Mouse (Mus musculus) bone marrow, adult 2 months (tissue): Measurements from ENCODE around the gene Plagl2. TPM values are rescaled to one million over a fixed set of nuclear protein-coding genes. Genes with fewer than 3 reads are reported as not detected.

Experiments used
- H3K27ac ChIP-seq: fragments of 200-500 bp; 2 replicates; pipeline ENCODE4 v1.5.1; 2012; ENCODE audit warnings: low read depth, mild to moderate bottlenecking, control low read depth, inconsistent platforms, low read length; ENCODE audit not compliant: control insufficient read depth, poor library complexity, insufficient read depth
- H3K4me1 ChIP-seq: fragments of 200-500 bp; 2 replicates; pipeline ENCODE4 v1.6.1; 2011; ENCODE audit warnings: low read length; ENCODE audit not compliant: control insufficient read depth, insufficient read depth
- H3K4me3 ChIP-seq: fragments of 200-500 bp; replicated peaks from 2 replicates; pipeline ENCODE3; 2011; ENCODE audit warnings: mild to moderate bottlenecking, low read depth, low read length, control low read depth; ENCODE audit not compliant: control insufficient read depth
- CTCF ChIP-seq: fragments of 200-500 bp; IDR thresholded peaks from 2 replicates; pipeline ENCODE4 v1.5.1; 2011; ENCODE audit warnings: low read length, control low read depth; ENCODE audit not compliant: control insufficient read depth, insufficient read depth
- POLR2A ChIP-seq: fragments of 200-500 bp; IDR thresholded peaks from 2 replicates; pipeline ENCODE4 v1.6.1; 2011; ENCODE audit warnings: low read depth, mild to moderate bottlenecking, control low read depth, low read length, borderline replicate concordance; ENCODE audit not compliant: control insufficient read depth
- WGBS: fragments of 180-500 bp; shearing (Covaris S2); methylation state at CpG from one replicate; pipeline ENCODE4 v1.1.7; 2018; 5-methylcytosine and 5-hydroxymethylcytosine counted together
- polyA plus RNA-seq: library from polyadenylated mRNA; stranded (reverse); fragments of >200 nt; gene quantifications from 2 replicates; pipeline ENCODE4 v1.2.4, GENCODE M21; 2011; ENCODE audit warnings: low replicate concordance; ENCODE audit not compliant: missing spikeins, insufficient read depth, insufficient read length

Plagl2 gene
- polyA plus RNA-seq, 1 experiment = 10.8 TPM

DNA sequence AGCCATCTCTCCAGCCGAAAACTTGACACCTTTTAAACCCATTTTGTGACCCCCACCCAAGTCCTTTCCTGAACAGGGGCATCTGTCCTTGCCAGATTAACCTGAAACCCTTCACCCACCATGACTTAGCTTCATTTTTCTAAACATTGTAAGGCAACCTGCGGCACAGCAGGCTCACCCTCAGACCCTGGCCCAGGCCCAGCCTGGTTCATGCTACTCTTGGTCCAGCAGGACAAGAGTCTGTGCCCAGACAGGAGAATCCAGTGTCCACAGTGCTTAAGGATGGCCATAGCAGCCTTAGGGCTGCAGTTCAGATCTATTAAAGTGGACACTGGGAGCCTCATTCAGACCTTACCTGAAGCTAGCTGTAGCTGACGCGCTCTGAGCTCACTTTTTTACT is 27.9 kb downstream of the Plagl2 start:
- H3K27ac ChIP-seq = no peak overlapping the region
- peaks cover 9% of the 10 kb centered on the region for H3K4me1 ChIP-seq
- 81% methylated on average over 4 of the region's 4 CpGs for WGBS
- TF ChIP-seq CTCF (no peak), POLR2A (no peak)
- H3K4me3 ChIP-seq = no peak overlapping the region

DNA sequence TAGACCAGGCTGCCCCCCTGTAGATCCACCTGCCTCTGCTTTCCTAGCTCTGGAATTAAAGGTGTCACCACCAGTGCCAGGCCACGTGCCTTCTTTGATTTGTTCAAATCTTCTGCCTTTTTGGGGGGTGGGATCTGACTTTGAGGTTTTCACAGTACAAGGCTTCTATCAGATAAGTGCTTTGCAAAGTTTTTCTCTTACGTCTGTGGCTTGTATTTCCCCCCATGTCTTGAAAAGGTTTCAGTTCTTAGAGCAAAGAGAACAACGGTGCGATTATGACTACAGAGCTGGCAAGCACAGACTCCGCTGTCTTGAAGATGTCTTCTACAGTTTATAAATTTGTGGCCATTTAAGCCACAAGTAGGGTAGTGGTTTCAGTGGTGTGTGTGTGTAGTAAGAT is 29.8 kb downstream of the Plagl2 start:
- Histone ChIP-seq H3K4me1 (peaks cover 9% of the 10 kb centered on the region), H3K27ac (no peak overlapping the region), H3K4me3 (no peak overlapping the region)
- no peak for TF ChIP-seq CTCF
- no peak for TF ChIP-seq POLR2A
- 54% methylated on average over 5 of the region's 5 CpGs for WGBS

DNA sequence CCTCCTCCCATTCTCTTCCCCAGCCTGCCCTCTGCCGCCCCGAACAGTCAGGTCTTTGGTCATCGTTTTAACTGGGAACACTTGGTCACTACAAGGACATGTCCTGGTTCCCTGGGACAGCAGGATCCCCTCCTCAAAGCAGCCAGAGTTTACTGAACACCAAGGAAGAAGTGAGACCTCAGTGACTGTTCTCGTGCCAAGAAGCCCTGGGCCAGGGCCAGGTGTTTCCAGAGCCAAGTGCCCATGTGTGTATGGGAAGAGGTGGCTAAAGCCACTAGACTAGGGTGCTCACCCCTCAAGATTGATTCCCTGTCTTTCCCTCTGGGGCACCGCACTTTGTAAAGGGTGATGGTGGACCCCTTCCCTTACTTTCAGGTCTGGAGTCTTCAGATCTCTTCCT is 31.9 kb downstream of the Plagl2 start:
- no peak overlapping the region for H3K4me3 ChIP-seq
- no peak overlapping the region; the same call in 1 of the 2 replicates for H3K27ac ChIP-seq
- TF ChIP-seq CTCF (no peak), POLR2A (no peak)
- H3K4me1 ChIP-seq = peaks cover 2% of the 10 kb centered on the region; the same call in 1 of the 2 replicates
- WGBS = 88% methylated on average over 5 of the region's 5 CpGs

DNA sequence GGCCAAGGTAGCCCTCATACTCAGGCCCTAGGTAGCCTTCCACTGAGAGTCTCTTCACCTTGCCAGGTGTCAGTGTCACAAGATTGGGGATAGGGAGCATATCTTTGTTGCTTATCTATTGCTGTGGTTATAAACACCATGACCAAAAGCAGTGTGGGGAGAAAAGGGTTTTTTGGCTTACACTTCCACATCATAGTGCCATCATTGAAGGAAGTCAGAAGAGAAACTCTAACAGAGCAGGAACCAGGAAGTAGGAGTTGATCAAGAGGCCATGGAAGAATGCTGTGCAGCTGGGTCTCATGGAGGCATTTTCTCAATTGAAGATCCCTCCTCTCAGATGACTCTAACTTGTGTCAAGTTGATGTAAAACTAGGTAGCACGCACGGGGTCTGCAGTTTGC is 33.1 kb downstream of the Plagl2 start:
- Histone ChIP-seq H3K4me1 (peaks cover 2% of the 10 kb centered on the region; the same call in 1 of the 2 replicates), H3K4me3 (no peak overlapping the region), H3K27ac (no peak overlapping the region)
- TF ChIP-seq POLR2A = no peak
- no peak for TF ChIP-seq CTCF
- whole genome bisulfite sequencing = 92% methylated on average over 2 of the region's 2 CpGs

DNA sequence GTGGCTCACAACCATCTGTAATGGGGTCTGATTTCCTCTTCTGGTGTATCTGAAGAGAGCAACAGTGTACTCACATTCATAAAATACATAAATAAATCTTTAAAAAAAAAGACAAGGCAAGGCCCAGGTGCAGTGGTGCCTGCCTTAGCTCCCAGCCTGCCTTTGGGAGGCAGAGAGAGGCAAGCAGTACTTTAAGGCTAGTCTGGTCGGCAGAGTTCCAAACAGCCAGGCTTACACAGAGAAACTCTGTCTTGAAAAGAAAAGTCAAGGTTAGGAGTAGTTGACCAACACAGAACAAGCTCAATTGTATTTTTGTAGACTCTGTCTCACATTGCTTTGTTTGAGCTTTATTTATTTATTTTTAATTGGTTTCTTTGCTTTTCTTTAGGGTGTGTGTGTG is 38.5 kb downstream of the Plagl2 start:
- peaks cover 1% of the 10 kb centered on the region; the same call in 1 of the 2 replicates for H3K4me1 ChIP-seq
- no peak overlapping the region for H3K4me3 ChIP-seq
- WGBS = 89% methylated on average over 1 of the region's 1 CpGs
- no peak for TF ChIP-seq POLR2A
- TF ChIP-seq CTCF = no peak
- no peak overlapping the region for H3K27ac ChIP-seq

GRCm38 (mm10) chr2:153199114-153199513 is 42.1 kb downstream of the Plagl2 start:
- Histone ChIP-seq H3K4me3 (no peak overlapping the region), H3K27ac (no peak overlapping the region), H3K4me1 (peaks cover 1% of the 10 kb centered on the region; the same call in 1 of the 2 replicates)
- 24% methylated on average over 2 of the region's 2 CpGs for WGBS
- TF ChIP-seq POLR2A = no peak
- no peak for TF ChIP-seq CTCF

DNA sequence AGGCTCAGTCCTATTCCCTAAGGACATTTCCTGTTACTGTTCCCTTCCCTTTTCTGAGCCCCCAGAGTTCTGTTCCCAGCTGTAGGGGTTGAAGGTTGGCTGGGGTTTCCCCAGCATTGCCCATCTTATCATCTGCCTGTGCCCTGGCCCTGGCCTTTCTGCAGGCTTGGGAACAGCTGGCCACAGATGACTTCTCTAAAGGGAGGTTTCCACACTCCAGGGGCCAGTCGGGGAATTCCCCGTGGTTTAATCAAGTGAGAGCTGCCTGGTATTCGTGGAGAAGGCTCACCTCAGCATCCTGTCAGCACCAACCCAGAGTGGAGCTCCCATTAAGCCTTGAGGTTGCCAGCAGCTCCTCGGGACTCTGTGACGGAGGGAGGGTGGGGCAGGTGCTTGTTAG is 42.7 kb downstream of the Plagl2 start:
- no peak overlapping the region; the same call in 1 of the 2 replicates for H3K27ac ChIP-seq
- no peak for TF ChIP-seq POLR2A
- no peak for TF ChIP-seq CTCF
- WGBS = 27% methylated on average over 5 of the region's 5 CpGs

GRCm38 (mm10) chr2:153194255-153194654 is 47.0 kb downstream of the Plagl2 start:
- Histone ChIP-seq H3K4me1 (peaks cover 1% of the 10 kb centered on the region; the same call in 1 of the 2 replicates), H3K27ac (no peak overlapping the region), H3K4me3 (no peak overlapping the region)
- no peak for TF ChIP-seq POLR2A
- no peak for TF ChIP-seq CTCF
- WGBS = 88% methylated on average over 3 of the region's 3 CpGs

More for the DNA sequence above, 42.7 kb downstream of the Plagl2 start:
- no peak overlapping the region for H3K4me3 ChIP-seq
- H3K4me1 ChIP-seq = peaks cover 1% of the 10 kb centered on the region; the same call in 1 of the 2 replicates

DNA sequence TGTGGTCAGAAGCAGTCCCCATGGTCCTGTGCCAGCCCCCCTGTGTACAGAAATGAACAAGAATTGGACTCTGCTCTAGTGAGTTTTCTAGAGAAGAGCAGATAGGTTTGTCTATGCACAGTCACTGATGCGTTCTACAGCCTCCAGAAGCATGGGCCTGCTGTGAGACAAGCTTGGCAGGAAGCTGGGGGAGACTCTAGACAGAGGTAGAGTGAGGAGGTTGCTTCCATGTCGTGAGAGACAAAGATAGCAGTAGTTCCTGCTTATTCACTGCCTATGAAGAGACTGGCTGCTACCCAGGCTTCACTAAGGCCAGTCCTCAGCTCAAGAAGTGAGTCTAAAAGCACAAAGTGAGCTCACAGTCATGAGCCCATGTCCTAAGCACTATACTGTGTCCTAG is 50.0 kb downstream of the Plagl2 start:
- 71% methylated on average over 2 of the region's 2 CpGs for WGBS
- Histone ChIP-seq H3K27ac (no peak overlapping the region), H3K4me3 (no peak overlapping the region), H3K4me1 (no peaks in the 10 kb centered on the region)
- TF ChIP-seq POLR2A (no peak), CTCF (no peak)
